Mouse (Mus musculus) forebrain, embryonic 10.5 days (tissue): ENCODE measurements around the gene Ighmbp2. TPM values are rescaled to one million over a fixed set of nuclear protein-coding genes. Genes with fewer than 3 reads are reported as not detected.

Source experiments
- DNase-seq: peaks from one replicate; pipeline ENCODE4 v3.0.0-alpha.2; 2017; ENCODE audit warnings: low spot score; ENCODE audit errors: extremely low spot score
- H3K27ac ChIP-seq: fragments of 300-500 bp; sonication (generic); 2 replicates; pipeline ENCODE4 v1.5.1; 2016; ENCODE audit warnings: mild to moderate bottlenecking
- H3K27me3 ChIP-seq: fragments of 300-500 bp; sonication (generic); 2 replicates; pipeline ENCODE4 v1.6.1; 2016; ENCODE audit warnings: mild to moderate bottlenecking; ENCODE audit not compliant: poor library complexity, severe bottlenecking
- H3K36me3 ChIP-seq: fragments of 300-500 bp; sonication (generic); replicated peaks from 2 replicates; pipeline ENCODE4 v1.6.1; 2016; ENCODE audit warnings: mild to moderate bottlenecking, moderate library complexity
- H3K4me1 ChIP-seq: fragments of 300-500 bp; sonication (generic); 2 replicates; pipeline ENCODE4 v1.6.1; 2016
- H3K4me3 ChIP-seq: fragments of 300-500 bp; sonication (generic); 2 replicates; pipeline ENCODE4 v1.5.1; 2016; ENCODE audit warnings: mild to moderate bottlenecking, moderate library complexity
- H3K9me3 ChIP-seq: fragments of 300-500 bp; sonication (generic); 2 replicates; pipeline ENCODE4 v1.6.1; 2016; ENCODE audit warnings: mild to moderate bottlenecking, moderate library complexity
- WGBS: fragments of 180-500 bp; shearing (Covaris S2); methylation state at CpG from one replicate; pipeline ENCODE4 v1.1.7; 2016; 5-methylcytosine and 5-hydroxymethylcytosine counted together
- polyA plus RNA-seq: library from polyadenylated mRNA; unstranded; fragments of >200 nt; fragmentation: Nextera tagmentation; extraction: Ambion mirVana; gene quantifications from 2 replicates; pipeline ENCODE4 v1.2.1, GENCODE M21; 2016

The Ighmbp2 gene
- polyA plus RNA-seq, 1 experiment from 2014 or later = 11.5 TPM

DNA sequence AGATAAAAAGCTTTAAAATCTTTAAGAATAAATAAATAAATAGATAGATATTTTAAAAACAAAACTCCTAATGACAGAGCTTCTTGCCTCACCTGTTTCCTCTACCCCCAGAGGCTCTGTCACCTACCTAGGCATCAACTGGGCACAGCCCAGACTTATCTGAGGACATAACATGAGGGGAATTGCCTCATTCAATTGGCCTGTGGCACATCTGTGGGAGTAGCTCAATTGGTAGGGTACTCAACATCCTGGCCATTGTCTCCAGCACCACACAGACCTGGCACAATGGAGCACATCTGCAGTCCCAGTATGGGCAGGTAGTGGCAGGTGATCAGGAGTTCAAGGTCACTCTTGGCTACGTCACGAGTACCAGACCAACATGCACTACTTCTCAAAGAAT lies 36.5 kb upstream of the Ighmbp2 start:
- Histone ChIP-seq H3K4me3 (no peak overlapping the region), H3K36me3 (no peaks in the 10 kb centered on the region), H3K4me1 (peaks cover 30% of the 10 kb centered on the region), H3K27me3 (peaks cover 54% of the 10 kb centered on the region), H3K27ac (no peak overlapping the region), H3K9me3 (no peaks in the 10 kb centered on the region)
- 88% methylated on average over 2 of the region's 2 CpGs for WGBS
- no peak for DNase-seq

DNA sequence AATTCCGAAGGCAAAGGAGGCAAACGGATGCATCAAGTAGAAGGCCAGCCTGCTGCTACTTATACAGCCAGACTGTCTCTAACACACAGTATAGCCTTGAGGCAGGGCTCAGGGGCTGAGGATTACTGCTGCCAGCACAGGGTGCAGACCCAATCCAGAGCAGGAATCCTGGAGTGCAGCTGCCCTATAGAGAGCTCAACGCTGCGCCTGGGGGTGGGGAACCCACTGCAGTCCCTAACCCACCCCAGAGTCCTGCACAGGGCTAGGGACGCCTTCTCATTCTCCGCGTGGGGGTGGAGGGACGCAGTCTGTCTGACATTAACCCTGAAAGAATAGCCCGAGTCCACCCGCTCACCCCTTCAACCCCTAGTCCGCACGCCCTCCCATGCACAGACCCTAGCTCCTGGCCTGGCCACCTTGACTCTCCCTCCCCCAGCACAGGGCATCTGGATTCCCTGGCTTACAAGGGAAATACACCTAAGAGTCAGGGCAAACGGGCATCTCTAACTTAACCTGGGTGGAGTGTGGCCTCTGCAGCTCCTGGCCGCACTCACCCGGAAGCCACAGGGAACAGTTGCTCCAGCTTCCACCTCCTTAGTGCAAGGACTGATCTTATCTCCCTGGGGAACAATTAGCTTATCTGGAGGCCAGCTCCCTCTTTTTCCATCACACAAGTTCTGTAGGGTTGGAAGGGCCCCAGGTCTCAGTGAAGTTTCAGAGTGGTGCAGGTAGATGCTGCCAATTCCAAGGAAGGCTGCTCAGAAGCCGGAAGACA lies 24.5 kb upstream of the Ighmbp2 start:
- DNase-seq = no peak
- H3K4me3 ChIP-seq = no peak overlapping the region
- H3K27me3 ChIP-seq = no peaks in the 10 kb centered on the region
- no peaks in the 10 kb centered on the region for H3K9me3 ChIP-seq
- no peak overlapping the region for H3K27ac ChIP-seq
- WGBS = 48% methylated on average over 16 of the region's 16 CpGs
- H3K4me1 ChIP-seq = no peaks in the 10 kb centered on the region
- no peaks in the 10 kb centered on the region for H3K36me3 ChIP-seq

DNA sequence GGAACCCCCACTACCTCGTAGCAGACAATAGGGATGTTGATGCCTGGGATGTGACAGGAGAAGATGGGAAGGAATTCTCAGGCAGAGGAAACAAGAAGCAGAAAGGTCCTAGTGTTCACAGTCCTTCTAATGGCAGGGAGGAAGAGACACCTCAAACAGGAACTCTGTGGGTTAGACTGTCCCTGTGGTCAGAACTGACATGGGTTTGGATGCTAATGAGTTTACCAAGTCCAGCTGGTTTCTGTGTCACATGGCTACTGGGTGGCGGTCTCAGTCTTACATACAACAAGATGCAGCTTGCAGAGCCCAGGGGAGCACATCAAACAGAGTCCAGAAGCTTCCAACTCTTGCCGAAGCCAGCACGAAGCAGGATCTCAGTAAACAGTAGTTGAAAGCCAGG lies 21.2 kb upstream of the Ighmbp2 start:
- Histone ChIP-seq H3K27ac (no peak overlapping the region), H3K4me1 (no peaks in the 10 kb centered on the region), H3K36me3 (no peaks in the 10 kb centered on the region), H3K27me3 (no peaks in the 10 kb centered on the region), H3K4me3 (no peak overlapping the region), H3K9me3 (no peaks in the 10 kb centered on the region)
- 76% methylated on average over 4 of the region's 4 CpGs for WGBS
- no peak for DNase-seq

DNA sequence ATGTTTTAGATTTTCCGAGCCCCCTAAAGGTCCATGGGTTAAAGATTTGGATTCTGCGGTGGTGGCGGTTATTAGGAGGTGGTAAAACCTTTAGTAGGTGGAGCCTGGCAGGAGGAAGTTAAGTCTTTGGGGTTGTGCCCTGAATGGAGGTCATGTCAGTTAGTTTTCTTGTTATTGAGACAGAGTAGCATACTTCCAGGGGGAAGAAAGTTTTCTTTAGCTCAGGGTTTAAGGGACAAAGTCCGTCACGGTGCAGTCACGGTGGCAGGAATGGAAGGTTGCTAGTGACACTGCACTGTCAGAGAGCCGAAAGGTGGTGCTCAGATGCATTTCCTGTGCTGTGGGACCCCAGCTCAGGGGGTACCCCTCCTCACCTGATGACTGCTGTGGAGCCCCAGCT lies 15.0 kb upstream of the Ighmbp2 start:
- no peak for DNase-seq
- no peak overlapping the region for H3K4me3 ChIP-seq
- 90% methylated on average over 7 of the region's 7 CpGs for WGBS
- no peaks in the 10 kb centered on the region for H3K27me3 ChIP-seq
- H3K9me3 ChIP-seq = no peaks in the 10 kb centered on the region
- no peak overlapping the region for H3K27ac ChIP-seq
- peaks cover 5% of the 10 kb centered on the region; the same call in 1 of the 2 replicates for H3K36me3 ChIP-seq
- H3K4me1 ChIP-seq = no peaks in the 10 kb centered on the region

DNA sequence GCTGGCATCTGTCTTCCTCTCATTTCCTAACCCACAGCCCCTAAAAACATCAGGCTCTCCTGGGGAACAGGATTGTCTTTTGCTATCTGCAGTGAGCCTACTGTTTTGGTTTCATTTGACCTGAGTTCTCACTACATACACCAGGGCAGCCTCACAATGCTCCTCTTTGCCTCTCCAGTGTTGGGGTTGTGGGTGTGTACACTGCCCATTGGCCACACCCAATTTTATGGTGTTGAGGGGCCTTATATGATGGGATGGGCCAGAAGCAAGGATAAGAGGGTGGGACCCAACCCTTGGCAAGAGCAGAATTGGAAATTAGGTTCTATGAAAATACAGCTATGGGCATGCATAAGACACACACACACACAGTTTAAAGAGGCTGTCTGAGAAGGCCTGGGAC lies 14.2 kb upstream of the Ighmbp2 start:
- no peak overlapping the region for H3K4me3 ChIP-seq
- no peaks in the 10 kb centered on the region for H3K4me1 ChIP-seq
- no peaks in the 10 kb centered on the region for H3K9me3 ChIP-seq
- no peak overlapping the region for H3K27ac ChIP-seq
- peaks cover 11% of the 10 kb centered on the region; the same call in 1 of the 2 replicates for H3K36me3 ChIP-seq
- H3K27me3 ChIP-seq = no peaks in the 10 kb centered on the region
- no peak for DNase-seq

DNA sequence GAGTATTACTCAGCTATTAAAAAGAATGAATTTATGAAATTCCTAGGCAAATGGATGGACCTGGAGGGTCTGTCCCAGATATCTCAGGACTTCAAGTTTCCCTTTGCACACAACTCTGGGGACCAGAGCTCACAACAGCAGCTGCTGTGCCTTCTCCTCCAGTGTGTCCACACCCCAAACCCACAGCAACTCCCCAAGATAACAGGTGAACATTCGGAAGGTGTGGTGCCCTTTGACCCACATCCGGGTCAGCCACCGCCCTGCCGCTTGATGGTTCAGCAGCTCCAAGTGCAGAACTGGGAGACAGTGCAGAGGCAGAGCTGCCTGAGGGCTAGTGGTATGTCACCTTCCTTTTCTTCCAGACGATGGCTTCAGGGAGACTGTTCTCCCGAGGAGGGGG lies 12.4 kb upstream of the Ighmbp2 start:
- 90% methylated on average over 6 of the region's 6 CpGs for WGBS
- no peak for DNase-seq

DNA sequence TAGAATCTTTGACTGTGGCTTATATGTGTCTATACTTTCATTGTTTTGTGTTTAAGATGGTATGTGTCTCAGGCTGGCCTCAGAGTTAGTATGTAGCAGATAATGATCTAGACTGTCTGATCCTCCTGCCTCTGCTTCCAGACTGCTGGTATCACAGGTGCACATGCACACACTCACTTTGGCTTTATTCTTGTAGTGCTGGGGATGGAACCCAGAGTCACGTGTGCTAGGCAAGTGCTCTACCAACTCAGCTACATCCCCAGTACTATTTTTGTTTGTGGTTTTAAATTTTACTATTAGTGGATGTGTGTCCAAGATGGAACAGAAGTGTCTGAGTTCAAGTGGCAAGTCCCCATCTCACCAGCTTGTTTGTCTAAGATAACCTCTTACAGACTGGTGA lies 10.2 kb upstream of the Ighmbp2 start:
- 85% methylated on average over 1 of the region's 1 CpGs for WGBS
- no peaks in the 10 kb centered on the region for H3K4me1 ChIP-seq
- H3K36me3 ChIP-seq = peaks cover 52% of the 10 kb centered on the region
- no peak overlapping the region for H3K4me3 ChIP-seq
- no peak overlapping the region for H3K27ac ChIP-seq
- no peaks in the 10 kb centered on the region for H3K27me3 ChIP-seq
- no peak for DNase-seq
- no peaks in the 10 kb centered on the region for H3K9me3 ChIP-seq

More for the DNA sequence above, 12.4 kb upstream of the Ighmbp2 start:
- no peaks in the 10 kb centered on the region for H3K9me3 ChIP-seq
- H3K4me3 ChIP-seq = no peak overlapping the region
- H3K27me3 ChIP-seq = no peaks in the 10 kb centered on the region
- peaks cover 29% of the 10 kb centered on the region for H3K36me3 ChIP-seq
- no peaks in the 10 kb centered on the region for H3K4me1 ChIP-seq
- H3K27ac ChIP-seq = no peak overlapping the region

DNA sequence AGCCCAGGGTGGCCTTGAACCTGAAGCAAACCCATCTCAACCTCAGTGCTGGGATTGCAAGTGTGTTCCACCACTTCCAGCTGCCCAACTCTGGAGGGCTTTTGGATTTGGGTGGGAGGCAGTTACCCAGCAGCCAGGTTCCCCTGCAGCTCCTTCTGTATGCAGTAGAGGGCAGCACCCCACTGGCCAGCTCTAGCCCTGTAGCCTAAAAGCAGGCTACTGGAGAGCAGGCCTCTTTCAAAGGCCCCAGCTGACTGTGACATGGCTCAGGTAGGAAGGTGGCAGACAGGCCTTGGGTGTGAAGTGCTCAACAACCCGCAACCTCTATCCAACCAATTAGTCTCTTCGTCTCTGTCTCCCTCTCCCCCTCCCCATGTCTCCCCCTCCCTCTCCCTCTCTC lies 9.2 kb upstream of the Ighmbp2 start:
- H3K27me3 ChIP-seq = no peaks in the 10 kb centered on the region
- H3K27ac ChIP-seq = no peak overlapping the region
- WGBS = 72% methylated on average over 2 of the region's 2 CpGs
- no peaks in the 10 kb centered on the region for H3K9me3 ChIP-seq
- no peak overlapping the region for H3K4me3 ChIP-seq
- no peaks in the 10 kb centered on the region for H3K4me1 ChIP-seq
- DNase-seq = peak; percentile 55
- peaks cover 61% of the 10 kb centered on the region for H3K36me3 ChIP-seq

DNA sequence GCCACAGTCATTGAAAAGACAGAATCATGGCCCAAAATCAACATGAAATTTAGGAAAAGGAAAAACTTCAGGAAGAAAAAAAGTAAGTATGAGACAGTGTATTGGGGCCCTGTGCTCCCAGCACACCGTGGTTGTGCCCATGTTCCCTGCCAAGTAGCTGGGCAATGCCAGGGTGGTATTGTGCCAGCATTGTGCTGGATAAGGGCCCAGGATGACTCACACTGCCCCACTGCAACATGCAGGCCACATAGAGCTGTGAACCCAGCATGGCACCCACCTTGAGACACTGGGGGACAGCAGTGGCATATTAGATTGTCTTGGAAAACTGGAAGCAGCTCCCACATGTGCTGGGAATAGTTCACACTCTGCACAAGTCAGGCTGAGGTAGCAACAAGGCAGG lies 6.2 kb upstream of the Ighmbp2 start:
- DNase-seq = no peak
- Histone ChIP-seq H3K4me3 (no peak overlapping the region), H3K27me3 (no peaks in the 10 kb centered on the region), H3K36me3 (peaks cover 83% of the 10 kb centered on the region), H3K27ac (no peak overlapping the region), H3K4me1 (peaks cover 1% of the 10 kb centered on the region), H3K9me3 (no peaks in the 10 kb centered on the region)
- WGBS = 100% methylated on average over 1 of the region's 1 CpGs

DNA sequence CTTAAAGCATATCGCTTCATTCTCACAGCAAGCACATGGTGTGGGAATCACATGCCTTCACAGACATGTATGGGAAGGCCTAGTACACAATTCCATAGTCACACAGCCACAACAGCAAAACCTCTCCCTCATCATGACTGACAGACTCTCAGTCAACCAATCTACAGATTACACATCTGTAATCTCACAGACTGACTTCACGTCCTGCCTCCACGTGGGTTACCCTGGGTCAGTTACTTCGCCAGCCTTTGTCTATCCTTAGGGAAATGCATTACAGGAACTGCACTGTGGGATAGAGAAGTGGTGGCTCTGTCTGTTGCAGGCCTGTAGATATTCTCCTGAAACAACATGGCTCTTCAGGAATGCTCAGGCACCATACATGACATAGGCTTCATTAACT lies 931 bp downstream of the Ighmbp2 start:
- H3K4me3 ChIP-seq = peak overlapping the region; percentile 84
- no peaks in the 10 kb centered on the region for H3K9me3 ChIP-seq
- peaks cover 61% of the 10 kb centered on the region for H3K36me3 ChIP-seq
- 81% methylated on average over 4 of the region's 4 CpGs for WGBS
- peaks cover 22% of the 10 kb centered on the region for H3K4me1 ChIP-seq
- no peaks in the 10 kb centered on the region for H3K27me3 ChIP-seq
- H3K27ac ChIP-seq = peak overlapping the region; percentile 91; the same call in 1 of the 2 replicates
- no peak for DNase-seq

DNA sequence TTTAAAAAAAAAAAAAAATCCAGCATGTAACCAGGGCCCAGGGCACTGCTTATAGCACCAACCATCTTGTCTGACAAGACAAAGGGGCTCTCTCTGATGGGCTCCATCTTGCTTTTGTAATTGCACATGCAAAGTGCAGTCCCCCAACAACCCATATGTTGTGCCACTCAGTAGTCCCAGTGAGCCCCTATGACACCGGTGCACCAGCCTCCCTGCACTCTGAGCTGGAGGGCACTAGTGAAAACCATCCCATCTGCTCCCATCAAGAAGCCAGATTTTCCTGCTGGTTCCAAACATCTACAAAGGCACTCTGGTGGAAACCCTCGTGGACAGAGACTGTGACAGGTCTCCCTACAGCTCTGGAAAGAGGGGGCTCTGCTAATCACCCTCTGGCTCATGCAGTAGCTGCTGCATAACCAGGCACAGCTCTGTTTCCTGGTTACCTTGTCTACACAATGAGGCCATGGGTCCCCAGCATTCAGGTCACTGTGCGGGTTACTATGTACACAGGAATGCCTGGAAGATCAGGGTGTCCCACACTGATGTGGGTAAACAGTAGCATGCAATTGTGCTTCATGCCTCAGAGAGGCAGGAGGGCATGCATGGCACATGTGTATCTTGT lies 7.0 kb downstream of the Ighmbp2 start:
- H3K4me1 ChIP-seq = no peaks in the 10 kb centered on the region
- H3K9me3 ChIP-seq = no peaks in the 10 kb centered on the region
- no peaks in the 10 kb centered on the region for H3K27me3 ChIP-seq
- H3K4me3 ChIP-seq = no peak overlapping the region
- DNase-seq = no peak
- no peak overlapping the region for H3K27ac ChIP-seq
- H3K36me3 ChIP-seq = peaks cover 97% of the 10 kb centered on the region
- 95% methylated on average over 3 of the region's 3 CpGs for WGBS

DNA sequence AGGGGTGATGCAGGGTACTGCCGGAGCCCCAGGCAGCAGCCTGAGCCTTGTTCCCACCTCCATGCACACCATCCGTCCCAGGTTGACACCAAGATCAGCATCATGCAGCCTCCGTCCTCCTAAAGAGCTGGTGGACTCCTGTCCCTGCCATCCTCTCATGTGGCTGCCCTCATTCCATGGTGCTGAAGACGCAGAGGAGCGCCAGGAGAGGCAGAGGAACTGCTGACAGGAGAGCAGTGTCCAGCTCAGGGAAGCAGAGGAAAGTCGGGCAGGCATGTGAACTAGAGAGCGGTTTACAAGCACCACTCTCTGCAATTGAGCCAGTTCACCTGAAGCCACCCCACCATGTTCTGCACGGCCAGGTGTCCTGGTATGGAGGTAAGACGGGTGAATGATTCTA lies 9.5 kb downstream of the Ighmbp2 start:
- H3K27me3 ChIP-seq = no peaks in the 10 kb centered on the region
- H3K27ac ChIP-seq = no peak overlapping the region
- no peaks in the 10 kb centered on the region; the same call in 1 of the 2 replicates for H3K9me3 ChIP-seq
- WGBS = 95% methylated on average over 9 of the region's 9 CpGs
- no peaks in the 10 kb centered on the region for H3K4me1 ChIP-seq
- H3K36me3 ChIP-seq = peaks cover 99% of the 10 kb centered on the region
- H3K4me3 ChIP-seq = no peak overlapping the region
- DNase-seq = no peak

DNA sequence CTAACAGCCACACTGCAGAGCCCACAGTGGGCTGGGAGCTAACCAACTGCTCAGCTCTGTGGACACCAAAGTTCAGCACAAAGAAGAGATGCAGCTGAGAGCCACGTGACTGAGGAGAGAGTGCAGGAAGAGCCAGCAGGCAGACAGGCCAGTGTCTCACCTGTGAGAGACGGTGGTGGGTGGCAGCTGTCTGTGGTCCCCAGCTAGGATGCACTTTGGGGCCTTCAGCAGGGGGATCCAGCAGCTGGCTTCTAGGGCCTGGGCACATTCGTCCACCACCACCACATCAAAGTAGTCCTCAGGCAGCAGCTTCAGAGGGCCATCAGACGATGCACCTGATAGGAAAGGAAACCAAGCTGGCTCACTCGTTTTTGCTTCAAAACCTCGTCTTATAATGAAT lies 11.5 kb downstream of the Ighmbp2 start:
- Histone ChIP-seq H3K27ac (no peak overlapping the region), H3K4me3 (no peak overlapping the region), H3K9me3 (no peaks in the 10 kb centered on the region; the same call in 1 of the 2 replicates), H3K4me1 (no peaks in the 10 kb centered on the region), H3K36me3 (peaks cover 100% of the 10 kb centered on the region), H3K27me3 (no peaks in the 10 kb centered on the region)
- no peak for DNase-seq
- 93% methylated on average over 6 of the region's 6 CpGs for WGBS
